Mouse (Mus musculus) mouse embryonic stem cell (cell line): ENCODE data around the gene Cables2.

Experiments
- in situ Hi-C, 2 experiments: fragments of 300-500 bp; cut with MboI; formaldehyde crosslinking; loops; 1 replicate in 1 of 2; 3 replicates in 1 of 2; pipeline ENCODE4 v1.14.3; 2019 to 2020; ENCODE audit warnings: low sequenced_read_pairs in 2 of 2, low pct_unique_long_range_greater_than_20kb in 1 of 2, mixed read lengths in 1 of 2; ENCODE audit not compliant: unreplicated experiment in 1 of 2

Cables2 gene

GRCm38 (mm10) chr2:180217587-180217986 is 55.7 kb downstream of the Cables2 start:
- in situ Hi-C loops = no loop called here

GRCm38 (mm10) chr2:180216921-180217320 is 56.4 kb downstream of the Cables2 start:
- in situ Hi-C loops = no loop called here

GRCm38 (mm10) chr2:180215951-180216350 is 57.3 kb downstream of the Cables2 start:
- in situ Hi-C loops = no loop called here

- in situ Hi-C loops = no loop called here
Measured at GRCm38 (mm10) chr2:180215011-180215461, 58.3 kb downstream of the Cables2 start.

GRCm38 (mm10) chr2:180214352-180214978 is 58.8 kb downstream of the Cables2 start:
- in situ Hi-C loops = loop anchor here (5.0 kb wide), 1 partner anchor 38 kb away; no protein-coding TSS in a partner anchor

- in situ Hi-C loops = loop anchor here (5.0 kb wide), 1 partner anchor 40 kb away; no protein-coding TSS in a partner anchor
Measured at GRCm38 (mm10) chr2:180212255-180212654, 61.0 kb downstream of the Cables2 start.

- in situ Hi-C loops = no loop called here
Measured at GRCm38 (mm10) chr2:180208976-180209375, 64.3 kb downstream of the Cables2 start.
